Mouse (Mus musculus) lung, adult 2 months (tissue): ENCODE measurements around the gene Stk33.

ENCODE experiments used
- CTCF ChIP-seq: fragments of 200-500 bp; IDR thresholded peaks from 2 replicates; pipeline ENCODE4 v1.5.1; 2011; ENCODE audit warnings: mild to moderate bottlenecking, low read length, control low read depth; ENCODE audit not compliant: insufficient read depth
- POLR2A ChIP-seq: fragments of 200-500 bp; IDR thresholded peaks from 2 replicates; pipeline ENCODE4 v1.6.1; 2011; ENCODE audit warnings: low read depth, mild to moderate bottlenecking, control low read depth, low read length, borderline replicate concordance; ENCODE audit errors: extremely low read depth

- TF ChIP-seq CTCF (no peak), POLR2A (no peak)
Observed at GRCm38 (mm10) chr7:109231881-109232321, 207.0 kb downstream of the Stk33 start.
